Mouse (Mus musculus) heart, embryonic 14.5 days (tissue): ENCODE results near the gene Olfr1383. TPM values are rescaled to one million over a fixed set of nuclear protein-coding genes. Genes with fewer than 3 reads are reported as not detected.
"Not testable (repeated sequence)": the region's sequence is repeated elsewhere in the genome, so short reads cannot be mapped to it uniquely, and the experiment has no call there.

ENCODE experiments used
- ATAC-seq: fragments of 200-750 bp; cut with Nextera tagmentation; 2 replicates; pipeline ENCODE4 v1.8.0; 2017; ENCODE audit warnings: low read depth, moderate TSS enrichment; ENCODE audit not compliant: insufficient number of reproducible peaks, insufficient read depth, low FRiP score
- H3K27ac ChIP-seq, 2 experiments: fragments of 200-500 bp in 1 of 2; fragments of 300-500 bp in 1 of 2; sonication (generic) in 1 of 2; replicated peaks in 1 of 2; 2 replicates each; pipeline ENCODE4 v1.5.1; 2012 to 2014; ENCODE audit warnings: low read depth in 2 of 2, low read length in 2 of 2, control low read depth in 1 of 2, mild to moderate bottlenecking in 1 of 2, mixed read lengths in 1 of 2; ENCODE audit not compliant: control insufficient read depth in 1 of 2, insufficient read depth in 1 of 2
- H3K27me3 ChIP-seq: fragments of 300-500 bp; sonication (generic); 2 replicates; pipeline ENCODE4 v1.6.1; 2014; ENCODE audit warnings: mild to moderate bottlenecking, low read length, control low read depth; ENCODE audit not compliant: control insufficient read depth, insufficient read depth
- H3K36me3 ChIP-seq: fragments of 300-500 bp; sonication (generic); 2 replicates; pipeline ENCODE4 v1.6.1; 2014; ENCODE audit warnings: mild to moderate bottlenecking, control low read depth, low read length, mixed read lengths; ENCODE audit not compliant: control insufficient read depth, insufficient read depth
- H3K4me1 ChIP-seq, 2 experiments: fragments of 200-500 bp in 1 of 2; fragments of 300-500 bp in 1 of 2; sonication (generic) in 1 of 2; 2 replicates each; pipeline ENCODE4 v1.6.1; 2012 to 2014; ENCODE audit warnings: low read length in 2 of 2, control low read depth in 1 of 2, mixed read lengths in 1 of 2; ENCODE audit not compliant: control insufficient read depth in 2 of 2, insufficient read depth in 2 of 2
- H3K4me2 ChIP-seq: fragments of 300-500 bp; sonication (generic); 2 replicates; pipeline ENCODE4 v1.6.1; 2014; ENCODE audit warnings: mild to moderate bottlenecking, low read length
- H3K4me3 ChIP-seq, 2 experiments: fragments of 200-500 bp in 1 of 2; fragments of 300-500 bp in 1 of 2; sonication (generic) in 1 of 2; 2 replicates each; pipeline ENCODE4 v1.5.1; 2012 to 2014; ENCODE audit warnings: low read length in 2 of 2, mild to moderate bottlenecking in 2 of 2, control low read depth in 1 of 2, low read depth in 1 of 2, moderate library complexity in 1 of 2; ENCODE audit not compliant: control insufficient read depth in 1 of 2, insufficient read depth in 1 of 2
- H3K9ac ChIP-seq: fragments of 300-500 bp; sonication (generic); 2 replicates; pipeline ENCODE4 v1.6.1; 2014; ENCODE audit warnings: mild to moderate bottlenecking, low read length
- H3K9me3 ChIP-seq: fragments of 300-500 bp; sonication (generic); 2 replicates; pipeline ENCODE4 v1.6.1; 2016; ENCODE audit warnings: low read length, control low read depth; ENCODE audit not compliant: control insufficient read depth
- WGBS: fragments of 180-500 bp; shearing (Covaris S2); extraction: QIAGEN DNeasy Blood & Tissue Kit; methylation state at CpG from one replicate; pipeline ENCODE4 v1.1.7; 2014; 5-methylcytosine and 5-hydroxymethylcytosine counted together
- polyA plus RNA-seq: library from polyadenylated mRNA; unstranded; fragments of >200 nt; fragmentation: Nextera tagmentation; extraction: Ambion mirVana; gene quantifications from 2 replicates; pipeline ENCODE4 v1.2.1, GENCODE M21; 2014

Gene Olfr1383
- not detected in 2 replicates for polyA plus RNA-seq

GRCm38 (mm10) chr11:49519348-49519747 is at the start of gene Olfr1383:
TSS of gene Olfr1383 (plus strand) at chr11:49519648.
- H3K4me1 ChIP-seq: no peaks in the 10 kb centered on the region
- ATAC-seq: no peak
- no peak within 1 kb of the TSS for H3K9ac ChIP-seq
- H3K4me2 ChIP-seq: no peak within 1 kb of the TSS
- H3K36me3 ChIP-seq: no peaks in the 10 kb centered on the region
- no peaks in the 10 kb centered on the region for H3K9me3 ChIP-seq
- no peaks in the 10 kb centered on the region for H3K27me3 ChIP-seq
- H3K27ac ChIP-seq: no peak within 1 kb of the TSS
- no peak within 1 kb of the TSS for H3K4me3 ChIP-seq

- Histone ChIP-seq H3K4me3 (no peak overlapping the region), H3K27ac (no peak overlapping the region), H3K36me3 (no peaks in the 10 kb centered on the region), H3K9me3 (no peaks in the 10 kb centered on the region), H3K27me3 (no peaks in the 10 kb centered on the region), H3K9ac (no peak overlapping the region), H3K4me2 (no peak overlapping the region), H3K4me1 (no peaks in the 10 kb centered on the region)
- no peak for ATAC-seq
- WGBS: 46% methylated on average over 4 of the region's 4 CpGs
Measured at GRCm38 (mm10) chr11:49485973-49486372, 33.5 kb upstream of the Olfr1383 start.

- not testable (repeated sequence) for H3K36me3 ChIP-seq, H3K9ac ChIP-seq
- 61% methylated on average over 1 of the region's 1 CpGs for WGBS
Measured at GRCm38 (mm10) chr11:49488770-49489169, 30.7 kb upstream of the Olfr1383 start, which contains the start of gene Olfr1385. TSS of gene Olfr1385 (plus strand) at chr11:49489070.

GRCm38 (mm10) chr11:49518086-49518485 is 1.4 kb upstream of the Olfr1383 start:
- H3K4me1 ChIP-seq: no peaks in the 10 kb centered on the region
- no peaks in the 10 kb centered on the region for H3K27me3 ChIP-seq
- no peak overlapping the region for H3K27ac ChIP-seq
- H3K36me3 ChIP-seq: no peaks in the 10 kb centered on the region
- no peaks in the 10 kb centered on the region for H3K9me3 ChIP-seq
- no peak for ATAC-seq
- WGBS: 58% methylated on average over 5 of the region's 5 CpGs
- no peak overlapping the region for H3K4me3 ChIP-seq
- H3K4me2 ChIP-seq: no peak overlapping the region
- H3K9ac ChIP-seq: no peak overlapping the region

More at GRCm38 (mm10) chr11:49488770-49489169, 30.7 kb upstream of the Olfr1383 start, which contains the start of gene Olfr1385:
- H3K4me1 ChIP-seq, H3K4me2 ChIP-seq, H3K9me3 ChIP-seq, ATAC-seq, H3K27me3 ChIP-seq, H3K4me3 ChIP-seq, H3K27ac ChIP-seq: not testable (repeated sequence)

- no peaks in the 10 kb centered on the region for H3K4me1 ChIP-seq
- no peak within 1 kb of the TSS for H3K4me2 ChIP-seq
- H3K27me3 ChIP-seq: no peaks in the 10 kb centered on the region
- H3K9me3 ChIP-seq: no peaks in the 10 kb centered on the region
- no peaks in the 10 kb centered on the region for H3K36me3 ChIP-seq
- no peak for ATAC-seq
- no peak within 1 kb of the TSS for H3K4me3 ChIP-seq
- H3K27ac ChIP-seq: no peak within 1 kb of the TSS
- WGBS: 74% methylated on average over 3 of the region's 3 CpGs
- no peak within 1 kb of the TSS for H3K9ac ChIP-seq
Measured at GRCm38 (mm10) chr11:49527947-49528346, 8.5 kb downstream of the Olfr1383 start, which contains the start of gene Olfr1382. TSS of gene Olfr1382 (plus strand) at chr11:49528247.

- Histone ChIP-seq H3K4me1 (no peaks in the 10 kb centered on the region), H3K9ac (no peak overlapping the region), H3K9me3 (no peaks in the 10 kb centered on the region), H3K4me3 (no peak overlapping the region), H3K4me2 (no peak overlapping the region), H3K27me3 (no peaks in the 10 kb centered on the region), H3K36me3 (no peaks in the 10 kb centered on the region), H3K27ac (no peak overlapping the region)
- ATAC-seq: no peak
Measured at GRCm38 (mm10) chr11:49532761-49533160, 13.3 kb downstream of the Olfr1383 start.

- H3K27me3 ChIP-seq, H3K4me1 ChIP-seq, H3K27ac ChIP-seq, H3K36me3 ChIP-seq, ATAC-seq, H3K9ac ChIP-seq, H3K4me2 ChIP-seq, H3K4me3 ChIP-seq, H3K9me3 ChIP-seq: not testable (repeated sequence)
- 64% methylated on average over 2 of the region's 2 CpGs for WGBS
Measured at GRCm38 (mm10) chr11:49536631-49537030, 17.2 kb downstream of the Olfr1383 start.

GRCm38 (mm10) chr11:49543149-49543548 is 23.7 kb downstream of the Olfr1383 start, which contains the start of gene Olfr1381:
TSS of gene Olfr1381 (plus strand) at chr11:49543449.
- H3K4me3 ChIP-seq, H3K4me2 ChIP-seq, ATAC-seq, H3K9ac ChIP-seq, H3K27me3 ChIP-seq, H3K27ac ChIP-seq, H3K4me1 ChIP-seq, H3K36me3 ChIP-seq, H3K9me3 ChIP-seq: not testable (repeated sequence)
- 75% methylated on average over 3 of the region's 3 CpGs for WGBS
